Mouse (Mus musculus): Measurements from ENCODE around the gene Ptprk.

DNA sequence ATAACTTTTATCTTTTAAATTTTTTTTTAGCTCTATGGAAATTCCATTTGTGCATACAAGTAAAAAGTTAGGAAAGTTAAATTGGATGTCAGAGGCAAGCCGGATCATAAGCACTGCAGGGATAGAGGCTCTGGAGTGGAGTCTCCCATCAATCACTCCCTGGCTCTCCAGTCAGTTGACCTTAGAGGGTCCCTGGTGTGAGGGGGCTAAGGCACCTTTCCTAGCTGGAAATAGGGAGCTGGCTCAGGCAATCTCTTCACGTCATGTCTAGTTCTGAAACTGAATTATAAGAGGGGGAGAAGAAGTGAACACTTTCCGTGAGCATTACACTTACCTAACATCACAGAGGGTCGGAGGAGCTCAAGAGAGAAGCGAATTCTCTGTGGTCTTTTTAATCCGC is 110.1 kb downstream of the Ptprk start:
- TF ChIP-seq POLR2A (IDR thresholded peaks at IDR 0.05; ENCODE audit: borderline replicate concordance, insufficient read depth, low read length) = no peak
- no peak for TF ChIP-seq CTCF (IDR thresholded peaks at IDR 0.05; ENCODE audit: borderline replicate concordance, insufficient read depth, low read depth, low read length)

Data from cerebellum, adult 2 months (tissue).